Mouse (Mus musculus) limb, embryonic 13.5 days (tissue): ENCODE measurements around the gene Kirrel3. TPM values are rescaled to one million over a fixed set of nuclear protein-coding genes. Genes with fewer than 3 reads are reported as not detected.

Experiments
- ATAC-seq: fragments of 200-750 bp; cut with Nextera tagmentation; 2 replicates; pipeline ENCODE4 v1.8.0; 2017; ENCODE audit warnings: low read depth, moderate number of reproducible peaks, moderate TSS enrichment; ENCODE audit not compliant: low FRiP score
- H3K27ac ChIP-seq: fragments of 300-500 bp; sonication (generic); 2 replicates; pipeline ENCODE4 v1.5.1; 2015; ENCODE audit warnings: inconsistent platforms, mild to moderate bottlenecking, moderate library complexity
- H3K27me3 ChIP-seq: fragments of 300-500 bp; sonication (generic); 2 replicates; pipeline ENCODE4 v1.6.1; 2015; ENCODE audit warnings: mild to moderate bottlenecking, inconsistent platforms
- H3K36me3 ChIP-seq: fragments of 300-500 bp; sonication (generic); 2 replicates; pipeline ENCODE4 v1.6.1; 2015; ENCODE audit warnings: inconsistent platforms, mild to moderate bottlenecking, moderate library complexity
- H3K4me1 ChIP-seq: fragments of 300-500 bp; sonication (generic); 2 replicates; pipeline ENCODE4 v1.6.1; 2015; ENCODE audit warnings: inconsistent platforms
- H3K4me2 ChIP-seq: fragments of 300-500 bp; sonication (generic); replicated peaks from 2 replicates; pipeline ENCODE4 v1.6.1; 2015; ENCODE audit warnings: inconsistent platforms, mild to moderate bottlenecking, moderate library complexity
- H3K4me3 ChIP-seq: fragments of 300-500 bp; sonication (generic); 2 replicates; pipeline ENCODE4 v1.5.1; 2015; ENCODE audit warnings: moderate library complexity, mild to moderate bottlenecking, inconsistent platforms
- H3K9ac ChIP-seq: fragments of 300-500 bp; sonication (generic); 2 replicates; pipeline ENCODE4 v1.6.1; 2015; ENCODE audit warnings: mild to moderate bottlenecking, inconsistent platforms
- H3K9me3 ChIP-seq: fragments of 300-500 bp; sonication (generic); 2 replicates; pipeline ENCODE4 v1.6.1; 2016; ENCODE audit warnings: inconsistent platforms
- WGBS: fragments of 180-500 bp; shearing (Covaris S2); methylation state at CpG from one replicate; pipeline ENCODE4 v1.1.7; 2015; 5-methylcytosine and 5-hydroxymethylcytosine counted together
- polyA plus RNA-seq: library from polyadenylated mRNA; unstranded; fragments of >200 nt; fragmentation: Nextera tagmentation; extraction: Ambion mirVana; gene quantifications from 2 replicates; pipeline ENCODE4 v1.2.1, GENCODE M21; 2015

The Kirrel3 gene
- polyA plus RNA-seq, 1 experiment from 2014 or later: 20.8 TPM

DNA sequence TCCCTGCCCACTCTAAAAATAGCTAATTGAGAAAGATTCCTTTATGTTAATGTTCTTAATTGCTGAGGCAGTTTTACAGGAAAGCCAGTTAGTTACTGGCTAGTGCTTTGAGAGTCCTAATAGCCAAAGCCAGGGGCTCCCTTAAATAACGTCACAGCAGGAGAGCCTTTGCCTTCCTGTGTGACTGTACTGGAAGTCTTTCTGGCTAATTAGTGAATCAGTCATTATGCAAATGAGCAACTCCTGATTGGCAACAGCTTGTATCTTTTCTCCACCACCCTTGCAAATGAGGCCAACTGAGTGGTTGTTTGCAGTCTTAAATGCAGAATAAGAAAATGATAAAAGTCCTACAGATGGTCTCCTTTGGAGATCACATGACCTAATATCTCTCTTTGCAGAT lies 226.3 kb downstream of the Kirrel3 start:
- no peak overlapping the region for H3K27ac ChIP-seq
- 16% methylated on average over 1 of the region's 1 CpGs for WGBS
- H3K27me3 ChIP-seq: peaks cover 13% of the 10 kb centered on the region; the same call in 1 of the 2 replicates
- H3K9ac ChIP-seq: no peak overlapping the region
- no peak overlapping the region for H3K4me2 ChIP-seq
- no peak for ATAC-seq
- no peak overlapping the region for H3K4me3 ChIP-seq
- H3K36me3 ChIP-seq: no peaks in the 10 kb centered on the region
- no peaks in the 10 kb centered on the region for H3K4me1 ChIP-seq
- no peaks in the 10 kb centered on the region for H3K9me3 ChIP-seq

- Histone ChIP-seq H3K27ac (no peak overlapping the region), H3K27me3 (peaks cover 13% of the 10 kb centered on the region; the same call in 1 of the 2 replicates), H3K4me3 (no peak overlapping the region), H3K9ac (no peak overlapping the region), H3K4me2 (no peak overlapping the region), H3K9me3 (no peaks in the 10 kb centered on the region), H3K36me3 (no peaks in the 10 kb centered on the region), H3K4me1 (no peaks in the 10 kb centered on the region)
- no peak for ATAC-seq
- 76% methylated on average over 4 of the region's 4 CpGs for WGBS
Observed at GRCm38 (mm10) chr9:34712996-34713395, 227.3 kb downstream of the Kirrel3 start.

DNA sequence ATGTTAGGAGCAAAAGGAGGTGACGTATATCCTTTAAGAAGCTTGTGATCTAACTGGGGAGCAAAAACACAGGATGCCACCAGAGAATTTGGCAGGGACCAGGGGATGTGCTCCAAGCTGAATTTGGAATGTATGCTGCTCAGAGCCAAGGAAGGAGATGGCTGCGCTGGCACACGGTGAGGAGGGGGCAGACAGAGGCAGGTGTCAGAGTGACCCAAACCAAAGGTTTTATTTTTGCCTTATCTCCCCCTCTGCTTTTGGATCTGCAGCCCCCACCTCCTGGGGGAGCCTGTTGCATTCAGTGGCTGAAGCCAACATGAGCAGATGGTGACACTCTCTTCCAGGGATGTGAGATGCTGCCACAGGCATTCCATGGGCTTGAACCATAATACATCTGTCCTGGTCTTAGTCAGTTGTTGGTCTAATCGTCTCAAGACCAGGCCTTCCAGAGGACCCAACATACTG lies 227.8 kb downstream of the Kirrel3 start:
- no peak overlapping the region for H3K27ac ChIP-seq
- H3K4me3 ChIP-seq: no peak overlapping the region
- H3K27me3 ChIP-seq: peaks cover 13% of the 10 kb centered on the region; the same call in 1 of the 2 replicates
- H3K36me3 ChIP-seq: no peaks in the 10 kb centered on the region
- H3K9ac ChIP-seq: no peak overlapping the region
- no peak overlapping the region for H3K4me2 ChIP-seq
- WGBS: 84% methylated on average over 4 of the region's 4 CpGs
- no peak for ATAC-seq
- H3K9me3 ChIP-seq: no peaks in the 10 kb centered on the region
- H3K4me1 ChIP-seq: no peaks in the 10 kb centered on the region

- ATAC-seq: no peak
- no peaks in the 10 kb centered on the region for H3K9me3 ChIP-seq
- H3K9ac ChIP-seq: no peak overlapping the region
- H3K36me3 ChIP-seq: no peaks in the 10 kb centered on the region
- H3K4me2 ChIP-seq: no peak overlapping the region
- no peaks in the 10 kb centered on the region for H3K4me1 ChIP-seq
- peaks cover 13% of the 10 kb centered on the region; the same call in 1 of the 2 replicates for H3K27me3 ChIP-seq
- no peak overlapping the region for H3K4me3 ChIP-seq
- WGBS: 63% methylated on average over 3 of the region's 3 CpGs
- H3K27ac ChIP-seq: no peak overlapping the region
Observed at GRCm38 (mm10) chr9:34714996-34715619, 229.4 kb downstream of the Kirrel3 start.

GRCm38 (mm10) chr9:34716476-34716875 lies 230.8 kb downstream of the Kirrel3 start:
- Histone ChIP-seq H3K9me3 (no peaks in the 10 kb centered on the region), H3K27ac (no peak overlapping the region), H3K27me3 (peaks cover 17% of the 10 kb centered on the region; the same call in 1 of the 2 replicates), H3K36me3 (no peaks in the 10 kb centered on the region), H3K4me3 (no peak overlapping the region), H3K4me2 (no peak overlapping the region), H3K4me1 (no peaks in the 10 kb centered on the region), H3K9ac (no peak overlapping the region)
- ATAC-seq: no peak
- 85% methylated on average over 2 of the region's 2 CpGs for WGBS

GRCm38 (mm10) chr9:34721478-34722197 lies 235.9 kb downstream of the Kirrel3 start:
- Histone ChIP-seq H3K36me3 (no peaks in the 10 kb centered on the region), H3K4me2 (no peak overlapping the region), H3K4me3 (no peak overlapping the region), H3K9me3 (no peaks in the 10 kb centered on the region), H3K9ac (no peak overlapping the region), H3K4me1 (no peaks in the 10 kb centered on the region), H3K27me3 (0 out of 2 replicates have a peak, but pooled peaks cover 4% of the 10 kb centered on the region), H3K27ac (no peak overlapping the region)
- no peak for ATAC-seq
- 22% methylated on average over 6 of the region's 6 CpGs for WGBS

DNA sequence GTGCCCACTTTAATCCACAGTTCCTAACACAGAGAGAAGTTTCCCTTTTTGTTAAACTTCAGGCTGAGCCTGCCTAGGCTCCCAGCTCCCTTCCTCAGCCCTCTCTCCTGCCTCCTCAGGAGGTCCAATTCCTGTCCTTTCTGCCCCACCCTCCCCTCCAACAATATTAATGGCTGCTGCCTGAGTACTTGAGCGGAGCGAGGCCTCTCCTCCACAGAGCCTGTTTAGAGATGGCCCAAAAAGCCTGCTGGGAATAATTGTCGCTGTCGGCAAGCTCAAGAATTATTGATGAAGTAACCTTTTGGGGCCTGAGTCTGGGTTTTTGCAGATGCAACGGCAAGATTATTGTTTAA lies 236.5 kb downstream of the Kirrel3 start:
- WGBS: 21% methylated on average over 5 of the region's 5 CpGs
- no peaks in the 10 kb centered on the region for H3K4me1 ChIP-seq
- no peak overlapping the region for H3K4me3 ChIP-seq
- no peaks in the 10 kb centered on the region for H3K36me3 ChIP-seq
- H3K27ac ChIP-seq: no peak overlapping the region
- no peak overlapping the region for H3K4me2 ChIP-seq
- H3K9me3 ChIP-seq: no peaks in the 10 kb centered on the region
- no peak overlapping the region for H3K9ac ChIP-seq
- H3K27me3 ChIP-seq: 0 out of 2 replicates have a peak, but pooled peaks cover 4% of the 10 kb centered on the region
- no peak for ATAC-seq

- no peaks in the 10 kb centered on the region for H3K4me1 ChIP-seq
- H3K9ac ChIP-seq: no peak overlapping the region
- H3K4me2 ChIP-seq: no peak overlapping the region
- H3K9me3 ChIP-seq: no peaks in the 10 kb centered on the region
- H3K27ac ChIP-seq: no peak overlapping the region
- WGBS: 54% methylated on average over 6 of the region's 6 CpGs
- no peaks in the 10 kb centered on the region for H3K36me3 ChIP-seq
- ATAC-seq: no peak
- H3K27me3 ChIP-seq: no peaks in the 10 kb centered on the region
- no peak overlapping the region for H3K4me3 ChIP-seq
Observed at GRCm38 (mm10) chr9:34732507-34732906, 246.8 kb downstream of the Kirrel3 start.

GRCm38 (mm10) chr9:34733579-34733978 lies 247.9 kb downstream of the Kirrel3 start:
- H3K4me1 ChIP-seq: no peaks in the 10 kb centered on the region
- H3K36me3 ChIP-seq: no peaks in the 10 kb centered on the region

DNA sequence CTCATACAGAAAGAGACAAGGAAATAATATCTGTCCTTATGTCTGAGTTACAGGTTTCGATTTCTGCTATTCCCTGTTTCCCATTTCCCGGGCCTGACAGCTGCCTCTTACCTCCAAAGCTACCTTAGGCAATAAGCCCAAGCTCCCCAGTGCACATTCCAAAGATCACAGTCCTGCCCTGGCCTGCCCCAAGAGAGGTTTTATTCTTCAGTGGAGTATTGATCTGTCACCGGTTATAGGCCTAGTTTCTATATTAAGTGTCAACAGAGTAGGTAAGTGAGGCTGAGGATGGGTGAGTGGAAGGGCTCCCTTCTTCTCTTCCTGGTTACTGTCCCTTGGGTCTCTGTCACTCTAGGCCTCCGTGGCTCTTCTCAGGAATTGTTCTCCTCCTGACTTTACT lies 249.3 kb downstream of the Kirrel3 start:
- Histone ChIP-seq H3K4me3 (no peak overlapping the region), H3K9ac (no peak overlapping the region), H3K27ac (no peak overlapping the region), H3K9me3 (no peaks in the 10 kb centered on the region), H3K36me3 (no peaks in the 10 kb centered on the region), H3K27me3 (no peaks in the 10 kb centered on the region), H3K4me2 (no peak overlapping the region), H3K4me1 (0 out of 2 replicates have a peak, but pooled peaks cover 8% of the 10 kb centered on the region)
- WGBS: 77% methylated on average over 4 of the region's 4 CpGs
- no peak for ATAC-seq

More at GRCm38 (mm10) chr9:34733579-34733978, 247.9 kb downstream of the Kirrel3 start:
- no peaks in the 10 kb centered on the region for H3K27me3 ChIP-seq
- WGBS: 66% methylated on average over 6 of the region's 6 CpGs
- no peak for ATAC-seq
- no peaks in the 10 kb centered on the region for H3K9me3 ChIP-seq
- H3K9ac ChIP-seq: no peak overlapping the region
- H3K27ac ChIP-seq: no peak overlapping the region
- no peak overlapping the region for H3K4me3 ChIP-seq
- H3K4me2 ChIP-seq: no peak overlapping the region

GRCm38 (mm10) chr9:34739431-34739830 lies 253.7 kb downstream of the Kirrel3 start:
- ATAC-seq: no peak
- H3K4me1 ChIP-seq: 0 out of 2 replicates have a peak, but pooled peaks cover 8% of the 10 kb centered on the region
- H3K9ac ChIP-seq: no peak overlapping the region
- 57% methylated on average over 5 of the region's 5 CpGs for WGBS
- H3K4me3 ChIP-seq: no peak overlapping the region
- no peaks in the 10 kb centered on the region; the same call in 1 of the 2 replicates for H3K27me3 ChIP-seq
- no peaks in the 10 kb centered on the region for H3K36me3 ChIP-seq
- no peak overlapping the region for H3K27ac ChIP-seq
- H3K9me3 ChIP-seq: no peaks in the 10 kb centered on the region
- no peak overlapping the region for H3K4me2 ChIP-seq

GRCm38 (mm10) chr9:34740814-34741213 lies 255.1 kb downstream of the Kirrel3 start:
- Histone ChIP-seq H3K4me1 (0 out of 2 replicates have a peak, but pooled peaks cover 8% of the 10 kb centered on the region), H3K4me3 (no peak overlapping the region), H3K9me3 (no peaks in the 10 kb centered on the region), H3K4me2 (no peak overlapping the region), H3K27ac (no peak overlapping the region), H3K9ac (no peak overlapping the region), H3K36me3 (no peaks in the 10 kb centered on the region), H3K27me3 (no peaks in the 10 kb centered on the region; the same call in 1 of the 2 replicates)
- ATAC-seq: no peak
- 90% methylated on average over 3 of the region's 3 CpGs for WGBS
